ENCODE assay signal across 18 mouse cellular contexts in genomic region chr11:33975121-33975520, GRCm38 (mm10). TPM values are rescaled to one million over a fixed set of nuclear protein-coding genes. Genes with fewer than 3 reads are reported as not detected.
"Had no signal": no experiment of that assay in that cellular context is flagged by ENCODE, and none has a peak within 500 bp of the region (broad histone marks: within the 10 kb centered on the region; RNA-seq: fewer than 3 reads in every experiment).

No protein-coding gene starts in this region.

- H3K4me3 ChIP-seq: midbrain, embryonic 12.5 days; myocyte; neural tube, embryonic 13.5 days; neural tube, embryonic 15.5 days had no signal

- H3K27ac ChIP-seq: midbrain, embryonic 12.5 days; neural tube, embryonic 13.5 days; neural tube, embryonic 15.5 days had no signal

- DNase-seq: lung, adult 18-20 months; lung, postnatal 4 days; midbrain, embryonic 14.5 days; right cerebral cortex, adult 18-20 months; right cerebral cortex, postnatal 25 days; right cerebral cortex, postnatal 4 days; spleen, adult 18-20 months; thymus, adult 18-20 months; thymus, postnatal 14 days; thymus, postnatal 36 days had no signal

- H3K27me3 ChIP-seq: midbrain, embryonic 12.5 days; neural tube, embryonic 13.5 days; neural tube, embryonic 15.5 days had no signal

- H3K36me3 ChIP-seq: midbrain, embryonic 12.5 days; neural tube, embryonic 13.5 days; neural tube, embryonic 15.5 days had no signal

- H3K9ac ChIP-seq: lung, embryonic 14.5 days; midbrain, embryonic 12.5 days; neural tube, embryonic 13.5 days; neural tube, embryonic 15.5 days had no signal

- H3K4me2 ChIP-seq: lung, embryonic 14.5 days; midbrain, embryonic 12.5 days; neural tube, embryonic 13.5 days; neural tube, embryonic 15.5 days had no signal

- H3K9me3 ChIP-seq: midbrain, embryonic 12.5 days; neural tube, embryonic 13.5 days; neural tube, embryonic 15.5 days had no signal

- H3K4me1 ChIP-seq: midbrain, embryonic 12.5 days; neural tube, embryonic 13.5 days; neural tube, embryonic 15.5 days had no signal

- ATAC-seq: midbrain, embryonic 16.5 days had no signal

RNA-seq across cellular contexts. Expression of gene Kcnmb1, which starts 12.3 kb away (rescaled TPM):
- total RNA-seq: megakaryocyte, adult 5-6 weeks; megakaryocyte-erythroid progenitor cell, adult 5-6 weeks had no signal

RNA-seq across cellular contexts. Expression of gene Kcnip1, which starts 17.8 kb away (rescaled TPM):
- total RNA-seq: megakaryocyte-erythroid progenitor cell, adult 5-6 weeks had no signal
- polyA plus RNA-seq: myocyte had no signal
